In genomic region chr7:56015172-56015571, GRCm38 (mm10) we compare ENCODE assay signal across 18 mouse cellular contexts. TPM values are rescaled to one million over a fixed set of nuclear protein-coding genes. Genes with fewer than 3 reads are reported as not detected.
DNase-seq lines count a peak whose midpoint lies in the region; ATAC-seq lines count a peak whose summit lies in the region.
"Had no signal": no experiment of that assay in that cellular context is flagged by ENCODE, and none has a peak within 500 bp of the region (broad histone marks: within the 10 kb centered on the region; RNA-seq: fewer than 3 reads in every experiment).

No protein-coding gene starts in this region.

- peak overlapping the region; percentile 65 for H3K9ac ChIP-seq in liver, embryonic 16.5 days (ENCODE audit: low read depth, low read length)
- no peak overlapping the region for H3K9ac ChIP-seq in stomach, embryonic 14.5 days (replicated peaks; ENCODE audit: low read depth, low read length)
- no peak overlapping the region for H3K9ac ChIP-seq in kidney, embryonic 15.5 days
- H3K9ac ChIP-seq in midbrain, embryonic 14.5 days (replicated peaks; ENCODE audit: low read length), result no peak overlapping the region

- H3K36me3 ChIP-seq in heart, embryonic 10.5 days, result no peaks in the 10 kb centered on the region
- H3K36me3 ChIP-seq in liver, embryonic 16.5 days (ENCODE audit: control insufficient read depth, insufficient read depth), result no peaks in the 10 kb centered on the region
- no peaks in the 10 kb centered on the region for H3K36me3 ChIP-seq in stomach, embryonic 14.5 days (ENCODE audit: control insufficient read depth, insufficient read depth, low read length)
- H3K36me3 ChIP-seq in kidney, embryonic 15.5 days, result no peaks in the 10 kb centered on the region
- 0 out of 2 replicates have a peak, but pooled peaks cover 3% of the 10 kb centered on the region for H3K36me3 ChIP-seq in midbrain, embryonic 14.5 days (ENCODE audit: control insufficient read depth, insufficient read depth, low read length)
- H3K36me3 ChIP-seq: forebrain, embryonic 10.5 days had no signal

- peak; percentile 69 for ATAC-seq in common myeloid progenitor, adult 5-6 weeks (replicated peaks; ENCODE audit: low read depth, poor library complexity, severe bottlenecking)
- ATAC-seq in liver, embryonic 16.5 days (ENCODE audit: low read depth), result peak; percentile 92
- ATAC-seq in stomach, embryonic 14.5 days (ENCODE audit: insufficient number of reproducible peaks, insufficient read depth, low FRiP score, low read depth), result peak; percentile 59; the same call in 1 of the 2 replicates
- ATAC-seq in kidney, embryonic 15.5 days (replicated peaks; ENCODE audit: low FRiP score), result no peak
- no peak for ATAC-seq in midbrain, embryonic 14.5 days (ENCODE audit: low FRiP score, low TSS enrichment)
- ATAC-seq: inflammation-experienced regulatory T-cells, adult 6 months had no signal

- no peaks in the 10 kb centered on the region for H3K27me3 ChIP-seq in heart, embryonic 10.5 days (ENCODE audit: insufficient read depth, poor library complexity, severe bottlenecking)
- no peaks in the 10 kb centered on the region for H3K27me3 ChIP-seq in liver, embryonic 16.5 days (ENCODE audit: control insufficient read depth, insufficient read depth, low read depth, low read length)
- H3K27me3 ChIP-seq in stomach, embryonic 14.5 days (ENCODE audit: control insufficient read depth, insufficient read depth, low read length), result no peaks in the 10 kb centered on the region
- no peaks in the 10 kb centered on the region for H3K27me3 ChIP-seq in kidney, embryonic 15.5 days
- H3K27me3 ChIP-seq in midbrain, embryonic 14.5 days (ENCODE audit: control insufficient read depth, insufficient read depth, low read length), result no peaks in the 10 kb centered on the region

- peak overlapping the region; percentile 69 for H3K4me2 ChIP-seq in liver, embryonic 16.5 days (ENCODE audit: low read depth, low read length)
- H3K4me2 ChIP-seq in stomach, embryonic 14.5 days (replicated peaks; ENCODE audit: low read depth, low read length), result no peak overlapping the region
- no peak overlapping the region for H3K4me2 ChIP-seq in kidney, embryonic 15.5 days
- no peak overlapping the region for H3K4me2 ChIP-seq in midbrain, embryonic 14.5 days (ENCODE audit: low read length)

- peak overlapping the region; percentile 69; the same call in 1 of the 2 replicates for H3K27ac ChIP-seq in heart, embryonic 10.5 days
- peak overlapping the region; percentile 99 for H3K27ac ChIP-seq in liver, embryonic 16.5 days (ENCODE audit: low read length)
- H3K27ac ChIP-seq in stomach, embryonic 14.5 days (ENCODE audit: low read length), result no peak overlapping the region
- H3K27ac ChIP-seq in kidney, embryonic 15.5 days, result no peak overlapping the region
- no peak overlapping the region for H3K27ac ChIP-seq in midbrain, embryonic 14.5 days (replicated peaks; ENCODE audit: low read depth, low read length)

- WGBS in heart, embryonic 10.5 days, result 47% methylated on average over 6 of the region's 6 CpGs
- 24% methylated on average over 6 of the region's 6 CpGs for WGBS in liver, embryonic 16.5 days (ENCODE audit: insufficient replicate concordance)
- whole genome bisulfite sequencing in stomach, embryonic 14.5 days, result 79% methylated on average over 6 of the region's 6 CpGs
- WGBS in kidney, embryonic 15.5 days, result 84% methylated on average over 6 of the region's 6 CpGs
- WGBS in midbrain, embryonic 14.5 days, result 92% methylated on average over 6 of the region's 6 CpGs

- H3K9me3 ChIP-seq in heart, embryonic 10.5 days, result no peaks in the 10 kb centered on the region
- no peaks in the 10 kb centered on the region for H3K9me3 ChIP-seq in liver, embryonic 16.5 days (replicated peaks; ENCODE audit: control insufficient read depth, low read length)
- no peaks in the 10 kb centered on the region for H3K9me3 ChIP-seq in stomach, embryonic 14.5 days (ENCODE audit: control insufficient read depth, low read depth, low read length)
- H3K9me3 ChIP-seq in kidney, embryonic 15.5 days (replicated peaks), result no peaks in the 10 kb centered on the region
- H3K9me3 ChIP-seq in midbrain, embryonic 14.5 days (ENCODE audit: control insufficient read depth, low read length), result peaks cover 2% of the 10 kb centered on the region; the same call in 1 of the 2 replicates
- H3K9me3 ChIP-seq: forebrain, embryonic 10.5 days had no signal

- H3K4me3 ChIP-seq in heart, embryonic 10.5 days, result no peak overlapping the region
- H3K4me3 ChIP-seq in liver, embryonic 16.5 days (ENCODE audit: low read depth, low read length), result peak overlapping the region; percentile 34
- no peak overlapping the region for H3K4me3 ChIP-seq in stomach, embryonic 14.5 days (ENCODE audit: low read depth, low read length)
- no peak overlapping the region for H3K4me3 ChIP-seq in kidney, embryonic 15.5 days (replicated peaks)
- no peak overlapping the region for H3K4me3 ChIP-seq in midbrain, embryonic 14.5 days (replicated peaks; ENCODE audit: low read depth, low read length)
- H3K4me3 ChIP-seq: forebrain, embryonic 10.5 days had no signal

- no peaks in the 10 kb centered on the region for H3K4me1 ChIP-seq in heart, embryonic 10.5 days
- peaks cover 33% of the 10 kb centered on the region for H3K4me1 ChIP-seq in liver, embryonic 16.5 days (ENCODE audit: control insufficient read depth, low read depth, low read length)
- H3K4me1 ChIP-seq in stomach, embryonic 14.5 days (ENCODE audit: control insufficient read depth, insufficient read depth, low read length), result 0 out of 2 replicates have a peak, but pooled peaks cover 8% of the 10 kb centered on the region
- H3K4me1 ChIP-seq in kidney, embryonic 15.5 days, result peaks cover 8% of the 10 kb centered on the region; the same call in 1 of the 2 replicates
- peaks cover 10% of the 10 kb centered on the region for H3K4me1 ChIP-seq in midbrain, embryonic 14.5 days (ENCODE audit: control insufficient read depth, insufficient read depth, low read length)

- peak; percentile 90 for DNase-seq in heart, embryonic 10.5 days (ENCODE audit: low spot score)
- DNase-seq in heart, adult 11 months, result no peak
- DNase-seq in midbrain, embryonic 14.5 days, result no peak
- DNase-seq in B cell, adult 2 months, result no peak
- DNase-seq: adrenal gland, postnatal 36 days; cerebellum, adult 2 months; embryo, embryonic 11 days; heart, adult 18-20 months; heart, postnatal 4 days; kidney, postnatal 4 days; lung, adult 2 months; thymus, postnatal 36 days had no signal

RNA-seq across cellular contexts. Expression of gene Nipa1, which starts 4.6 kb away (rescaled TPM):
- polyA plus RNA-seq in heart, embryonic 10.5 days (2016; fragmentation: Nextera tagmentation; extraction: Ambion mirVana), result 5.6 and 6.8 TPM in 2 replicates
- 10.6 and 10.7 TPM in 2 replicates for total RNA-seq in common myeloid progenitor, adult 5-6 weeks (2017)
- 10.2 and 10.7 TPM in 2 replicates for polyA plus RNA-seq in liver, embryonic 16.5 days (2015; fragmentation: Nextera tagmentation; extraction: Ambion mirVana)
- 6.2 and 7.1 TPM in 2 replicates for polyA plus RNA-seq in stomach, embryonic 14.5 days (2014; fragmentation: Nextera tagmentation; extraction: Ambion mirVana)
- 5.8 and 6.5 TPM in 2 replicates for polyA plus RNA-seq in kidney, embryonic 15.5 days (2015; fragmentation: Nextera tagmentation; extraction: Ambion mirVana)
- 19.4 and 20.1 TPM in 2 replicates for polyA plus RNA-seq in midbrain, embryonic 14.5 days (2014; fragmentation: Nextera tagmentation; extraction: Ambion mirVana)

RNA-seq across cellular contexts. Expression of gene Herc2, which starts 34.8 kb away (rescaled TPM):
- polyA plus RNA-seq in heart, embryonic 10.5 days (2016; fragmentation: Nextera tagmentation; extraction: Ambion mirVana), result 18.1 and 20.8 TPM in 2 replicates
- total RNA-seq in common myeloid progenitor, adult 5-6 weeks (2017), result 28.6 and 37.7 TPM in 2 replicates
- polyA plus RNA-seq in liver, embryonic 16.5 days (2015; fragmentation: Nextera tagmentation; extraction: Ambion mirVana), result 13.4 and 14.7 TPM in 2 replicates
- 31.1 and 35.0 TPM in 2 replicates for polyA plus RNA-seq in stomach, embryonic 14.5 days (2014; fragmentation: Nextera tagmentation; extraction: Ambion mirVana)
- 24.3 and 24.8 TPM in 2 replicates for polyA plus RNA-seq in kidney, embryonic 15.5 days (2015; fragmentation: Nextera tagmentation; extraction: Ambion mirVana)
- polyA plus RNA-seq in midbrain, embryonic 14.5 days (2014; fragmentation: Nextera tagmentation; extraction: Ambion mirVana), result 52.3 and 58.7 TPM in 2 replicates

RNA-seq across cellular contexts. Expression of gene Nipa2, which starts 52.9 kb away (rescaled TPM):
- 41.3 and 45.2 TPM in 2 replicates for polyA plus RNA-seq in heart, embryonic 10.5 days (2016; fragmentation: Nextera tagmentation; extraction: Ambion mirVana)
- 26.8 and 33.6 TPM in 2 replicates for total RNA-seq in common myeloid progenitor, adult 5-6 weeks (2017)
- 20.0 and 20.5 TPM in 2 replicates for polyA plus RNA-seq in liver, embryonic 16.5 days (2015; fragmentation: Nextera tagmentation; extraction: Ambion mirVana)
- polyA plus RNA-seq in stomach, embryonic 14.5 days (2014; fragmentation: Nextera tagmentation; extraction: Ambion mirVana), result 53.2 and 58.7 TPM in 2 replicates
- polyA plus RNA-seq in kidney, embryonic 15.5 days (2015; fragmentation: Nextera tagmentation; extraction: Ambion mirVana), result 45.5 and 48.3 TPM in 2 replicates
- 37.3 and 45.1 TPM in 2 replicates for polyA plus RNA-seq in midbrain, embryonic 14.5 days (2014; fragmentation: Nextera tagmentation; extraction: Ambion mirVana)

Comparison
In these comparisons a context has a peak if more than half of its experiments do, and no peak if none do; other contexts are left out.
1. H3K27ac ChIP-seq: peak in heart, embryonic 10.5 days (single experiment) and liver, embryonic 16.5 days (single experiment); none in stomach, embryonic 14.5 days (single experiment), kidney, embryonic 15.5 days (single experiment) and midbrain, embryonic 14.5 days (single experiment).
2. ATAC-seq: peak in common myeloid progenitor, adult 5-6 weeks (single experiment), liver, embryonic 16.5 days (single experiment) and stomach, embryonic 14.5 days (single experiment); none in kidney, embryonic 15.5 days (single experiment) and midbrain, embryonic 14.5 days (single experiment).